Mouse (Mus musculus) heart, postnatal 14 days (tissue): ENCODE measurements at regions not wholly inside any gene's neighbourhood (a gene's known extent, or its start where the extent isn't known, plus 50 kb on each side); places are given as distances from the start of the nearest gene placed in this dataset.

Source experiments
- DNase-seq, 2 experiments: peaks; one replicate each; pipeline ENCODE4 v3.0.0; 2021 to 2022
- intact Hi-C: fragments of 180-260 bp; cut with DNase I; formaldehyde crosslinking; loops from one replicate; pipeline ENCODE4 v1.15.1; 2025

GRCm38 (mm10) chr13:94619511-94619910 is 169.2 kb upstream of the Tbca start:
- DNase-seq, result no peak
- intact Hi-C loops, result no loop called here

DNA sequence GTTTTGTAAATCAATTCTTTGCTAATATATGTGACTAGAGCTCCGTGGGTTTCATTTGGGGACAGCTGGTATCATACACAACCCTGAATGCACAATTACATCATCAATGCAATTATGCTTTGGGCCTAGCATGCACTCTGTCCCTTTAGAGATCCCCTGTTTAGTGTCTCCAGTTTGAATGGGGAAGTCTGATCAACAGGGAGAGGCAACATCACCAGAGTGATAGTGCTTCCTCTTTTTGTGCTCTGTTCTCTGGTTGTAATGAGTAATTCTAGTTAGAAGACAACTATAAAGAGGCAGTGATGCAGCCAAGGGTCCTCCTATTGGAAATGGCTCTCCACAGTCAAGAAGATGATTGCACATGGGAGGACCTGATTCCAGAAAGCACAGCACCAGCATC is 158.7 kb upstream of the Tbca start:
- intact Hi-C loops, result no loop called here

GRCm38 (mm10) chr13:94630685-94631084 is 158.0 kb upstream of the Tbca start:
- intact Hi-C loops, result no loop called here
- no peak for DNase-seq

More for the DNA sequence above, 158.7 kb upstream of the Tbca start:
- DNase-seq, result no peak

DNA sequence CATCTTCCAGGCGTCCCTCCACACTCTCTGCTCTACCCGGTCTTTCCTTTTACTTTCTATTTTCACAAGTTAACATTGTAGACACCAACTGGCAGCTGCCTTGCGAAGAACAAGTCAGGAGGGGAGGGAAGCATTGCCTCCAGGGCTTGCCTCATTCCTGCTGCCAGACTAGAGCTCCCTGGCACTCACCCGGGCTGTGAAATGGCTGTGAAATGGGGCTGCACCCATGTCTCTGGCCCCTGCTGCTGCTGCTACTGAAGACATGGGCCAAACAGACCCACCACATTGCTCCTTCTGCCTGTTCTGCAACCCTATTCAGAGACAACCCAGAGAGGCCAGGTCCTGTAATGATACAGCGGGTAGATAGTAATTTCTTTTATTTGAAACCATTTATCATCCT is 156.0 kb upstream of the Tbca start:
- intact Hi-C loops, result no loop called here
- DNase-seq, result no peak

- intact Hi-C loops, result no loop called here
Measured at GRCm38 (mm10) chr13:94640336-94640735, 148.4 kb upstream of the Tbca start.

DNA sequence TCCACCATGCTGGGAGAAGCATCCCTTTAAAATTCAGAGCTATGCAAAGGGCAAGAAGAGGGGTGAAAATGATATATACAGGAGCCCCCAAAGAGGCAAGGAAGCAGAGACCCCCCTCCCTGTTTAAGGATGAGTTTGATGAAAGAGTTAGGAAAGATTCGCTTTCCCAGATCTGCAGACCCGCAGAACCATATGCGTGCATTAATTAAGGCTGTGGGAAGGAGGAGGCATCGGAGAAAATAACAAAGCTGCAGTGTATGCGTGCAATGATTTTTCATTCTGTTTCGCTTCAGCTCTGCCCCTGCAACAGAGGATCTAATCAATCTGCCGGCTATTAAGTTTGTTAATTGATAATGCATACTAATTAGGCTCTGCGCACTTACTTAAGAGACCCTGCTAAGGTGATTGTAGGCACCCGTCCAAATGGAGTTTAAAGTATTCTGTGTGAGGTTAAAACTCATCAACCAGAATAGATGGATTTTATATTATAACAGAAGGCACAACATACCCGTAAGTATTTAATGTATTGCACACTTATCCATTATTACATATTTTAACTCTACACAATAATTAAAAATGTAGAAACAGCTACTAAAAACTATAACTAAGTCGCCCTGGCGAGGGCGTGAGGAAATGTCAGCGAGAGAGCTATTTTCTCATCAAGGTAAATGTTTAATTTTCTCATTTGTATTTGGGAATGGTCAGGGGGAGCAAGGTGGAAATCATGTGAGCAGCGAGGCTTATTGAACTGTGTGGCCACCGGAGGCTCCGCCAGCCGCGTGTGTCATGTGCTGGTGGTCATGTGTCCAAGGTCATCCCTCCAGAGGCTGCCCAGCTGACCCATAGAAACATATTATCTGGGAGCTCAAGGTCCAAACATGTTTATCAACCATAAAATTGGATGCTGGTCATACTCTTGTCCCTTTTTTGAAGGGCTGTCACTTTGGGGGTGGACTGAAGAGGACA is 143.2 kb upstream of the Tbca start:
- no peak for DNase-seq

More at GRCm38 (mm10) chr13:94640336-94640735, 148.4 kb upstream of the Tbca start:
- DNase-seq, result no peak

GRCm38 (mm10) chr13:94646326-94646725 is 142.4 kb upstream of the Tbca start:
- no peak for DNase-seq
- intact Hi-C loops, result no loop called here

More for the DNA sequence above, 143.2 kb upstream of the Tbca start:
- intact Hi-C loops, result no loop called here

GRCm38 (mm10) chr13:94646781-94647555 is 141.7 kb upstream of the Tbca start:
- DNase-seq, result peak in 1 of 2 experiments; percentile 3
- intact Hi-C loops, result no loop called here

DNA sequence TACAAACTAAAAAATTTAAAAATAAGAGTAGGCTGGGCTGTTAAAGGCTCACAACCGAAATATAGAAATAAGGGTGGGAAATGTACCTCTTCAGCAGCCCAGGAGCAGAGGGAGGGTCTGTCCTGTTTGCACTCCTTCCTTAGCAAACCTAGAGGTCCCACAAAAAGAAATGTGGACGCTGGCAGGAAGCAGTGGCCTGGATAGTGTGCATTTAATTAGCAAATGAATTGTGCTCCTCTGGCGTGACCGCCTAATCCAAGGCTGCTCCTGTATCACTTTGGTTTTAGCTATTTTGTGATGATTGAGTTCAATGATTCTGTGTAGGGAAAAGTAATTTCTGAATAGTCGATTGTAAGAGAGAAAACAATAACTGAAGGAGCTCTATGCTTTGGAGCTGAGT is 141.1 kb upstream of the Tbca start:
- no peak for DNase-seq
- intact Hi-C loops, result no loop called here

DNA sequence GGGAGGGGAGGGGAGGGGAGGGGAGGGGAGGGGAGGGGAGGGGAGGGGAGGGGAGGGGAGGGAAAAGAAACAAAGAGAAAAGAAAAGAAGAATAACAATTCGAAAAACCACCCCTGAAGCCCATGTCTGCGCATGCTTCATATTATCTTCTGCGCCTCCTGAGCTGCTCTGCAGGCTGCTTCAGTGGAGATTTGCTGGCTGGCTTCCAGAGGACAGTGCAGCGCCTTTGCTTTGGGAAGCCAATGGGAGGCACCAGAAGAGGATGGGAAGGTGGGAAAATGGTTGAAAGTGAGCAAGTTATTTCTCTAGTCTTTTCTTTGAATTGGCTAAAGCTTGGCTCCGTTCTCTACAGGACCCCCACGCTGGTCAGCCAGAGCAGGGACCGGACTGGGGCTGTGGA is 137.8 kb upstream of the Tbca start:
- intact Hi-C loops, result no loop called here
- peak in 1 of 2 experiments; percentile 4 for DNase-seq

DNA sequence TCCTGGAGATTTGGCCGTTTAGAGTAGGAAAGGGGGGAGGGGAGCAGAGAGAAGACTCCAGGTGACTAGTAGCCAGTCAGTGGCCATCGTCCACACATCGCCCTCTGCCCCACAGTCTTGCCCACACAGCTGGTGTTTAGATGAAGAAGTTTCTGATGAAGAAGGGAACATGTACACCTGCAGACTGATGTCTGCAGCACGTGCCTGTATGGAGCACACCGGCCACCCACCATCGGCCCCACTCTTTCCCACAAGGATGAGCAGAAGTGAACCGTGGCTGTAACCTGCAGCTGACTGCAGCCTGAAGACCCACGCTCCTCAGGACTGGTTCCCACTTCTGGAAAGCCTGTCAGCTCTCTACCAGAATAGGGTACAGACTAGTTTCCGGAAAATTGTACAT is 121.1 kb upstream of the Tbca start:
- intact Hi-C loops, result no loop called here
- no peak for DNase-seq

GRCm38 (mm10) chr13:94668276-94668675 is 120.4 kb upstream of the Tbca start:
- intact Hi-C loops, result no loop called here

GRCm38 (mm10) chr13:94669106-94669683 is 119.5 kb upstream of the Tbca start:
- intact Hi-C loops, result no loop called here
- DNase-seq, result no peak

More at GRCm38 (mm10) chr13:94668276-94668675, 120.4 kb upstream of the Tbca start:
- DNase-seq, result no peak

- intact Hi-C loops, result no loop called here
- no peak for DNase-seq
Measured at GRCm38 (mm10) chr13:94670266-94670665, 118.4 kb upstream of the Tbca start.

DNA sequence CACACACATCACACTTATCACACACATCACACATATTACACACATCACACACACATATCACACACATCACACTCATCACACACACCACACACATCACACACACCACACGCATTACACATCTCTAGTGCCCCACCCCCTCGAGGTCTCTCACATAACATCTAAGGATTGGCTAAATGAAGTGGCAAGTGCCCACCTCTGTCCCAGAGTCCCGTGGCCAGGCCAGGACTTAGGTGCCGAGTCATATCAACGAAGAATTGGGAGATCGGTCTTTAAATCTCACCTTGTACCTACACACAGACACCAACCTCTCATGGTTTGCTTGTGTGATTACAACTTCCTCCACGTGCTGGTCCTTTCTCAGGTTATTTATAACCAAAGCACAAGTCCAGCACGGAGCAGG is 117.7 kb upstream of the Tbca start:
- intact Hi-C loops, result no loop called here
- no peak for DNase-seq

DNA sequence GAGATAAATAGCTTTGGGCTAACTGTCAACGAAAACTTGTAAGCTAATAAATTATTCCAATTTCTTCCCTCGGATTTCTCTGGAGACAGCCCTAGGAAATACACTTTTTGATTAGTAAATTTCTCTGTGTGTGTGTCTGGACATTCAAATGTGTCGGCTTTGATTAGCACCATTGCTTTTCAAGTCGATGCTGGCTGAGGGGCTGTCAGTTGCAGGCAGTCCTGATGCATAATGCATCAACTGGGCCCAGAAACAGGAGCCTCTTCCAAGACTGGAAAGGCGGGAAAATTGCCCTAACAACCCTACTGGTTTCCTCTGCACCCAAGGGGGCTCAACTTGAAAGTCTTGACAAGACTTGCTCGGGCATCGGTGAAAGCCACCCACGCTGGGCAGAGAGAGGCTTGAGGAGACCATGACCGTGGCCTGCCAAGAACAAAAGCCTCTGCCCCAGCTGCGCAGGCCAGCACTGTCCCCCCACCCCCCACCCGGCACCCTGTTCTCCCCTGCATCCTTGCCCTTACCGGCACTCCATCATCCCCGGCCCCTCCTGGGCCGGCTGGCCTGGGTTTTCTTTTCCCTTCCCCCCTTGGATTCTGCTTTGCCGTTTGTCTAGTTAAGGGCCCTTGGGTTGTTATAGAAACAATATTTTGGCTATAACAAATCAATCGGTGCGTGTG is 108.1 kb upstream of the Tbca start:
- intact Hi-C loops, result no loop called here
- no peak for DNase-seq

GRCm38 (mm10) chr13:94681606-94682005 is 107.1 kb upstream of the Tbca start:
- intact Hi-C loops, result no loop called here
- no peak for DNase-seq

GRCm38 (mm10) chr13:94685191-94685590 is 103.5 kb upstream of the Tbca start:
- DNase-seq, result no peak
- intact Hi-C loops, result no loop called here

- intact Hi-C loops, result no loop called here
- no peak for DNase-seq
Measured at GRCm38 (mm10) chr13:94687295-94687694, 101.4 kb upstream of the Tbca start.

GRCm38 (mm10) chr13:94706641-94707053 is 82.1 kb upstream of the Tbca start:
- no peak for DNase-seq
- intact Hi-C loops, result loop anchor here (10.0 kb wide), 1 partner anchor 142 kb away; no protein-coding TSS in a partner anchor
